Mouse (Mus musculus) heart, postnatal 36 days (tissue): Measurements from ENCODE around the gene Casq1. TPM values are rescaled to one million over a fixed set of nuclear protein-coding genes. Genes with fewer than 3 reads are reported as not detected.
"Not testable (repeated sequence)": the region's sequence is repeated elsewhere in the genome, so short reads cannot be mapped to it uniquely, and the experiment has no call there.

Experiments used
- DNase-seq, 2 experiments: peaks; one replicate each; pipeline ENCODE4 v3.0.0; 2021 to 2022
- intact Hi-C: fragments of 180-260 bp; cut with DNase I; formaldehyde crosslinking; loops from one replicate; pipeline ENCODE4 v1.15.1; 2025
- total RNA-seq, 2 experiments: library from RNA; stranded (reverse); gene quantifications; 2 replicates each; pipeline ENCODE4 v1.2.3; 2021

Casq1 gene
- total RNA-seq, result 1 to 10 TPM; 8.0 to 8.6 TPM

DNA sequence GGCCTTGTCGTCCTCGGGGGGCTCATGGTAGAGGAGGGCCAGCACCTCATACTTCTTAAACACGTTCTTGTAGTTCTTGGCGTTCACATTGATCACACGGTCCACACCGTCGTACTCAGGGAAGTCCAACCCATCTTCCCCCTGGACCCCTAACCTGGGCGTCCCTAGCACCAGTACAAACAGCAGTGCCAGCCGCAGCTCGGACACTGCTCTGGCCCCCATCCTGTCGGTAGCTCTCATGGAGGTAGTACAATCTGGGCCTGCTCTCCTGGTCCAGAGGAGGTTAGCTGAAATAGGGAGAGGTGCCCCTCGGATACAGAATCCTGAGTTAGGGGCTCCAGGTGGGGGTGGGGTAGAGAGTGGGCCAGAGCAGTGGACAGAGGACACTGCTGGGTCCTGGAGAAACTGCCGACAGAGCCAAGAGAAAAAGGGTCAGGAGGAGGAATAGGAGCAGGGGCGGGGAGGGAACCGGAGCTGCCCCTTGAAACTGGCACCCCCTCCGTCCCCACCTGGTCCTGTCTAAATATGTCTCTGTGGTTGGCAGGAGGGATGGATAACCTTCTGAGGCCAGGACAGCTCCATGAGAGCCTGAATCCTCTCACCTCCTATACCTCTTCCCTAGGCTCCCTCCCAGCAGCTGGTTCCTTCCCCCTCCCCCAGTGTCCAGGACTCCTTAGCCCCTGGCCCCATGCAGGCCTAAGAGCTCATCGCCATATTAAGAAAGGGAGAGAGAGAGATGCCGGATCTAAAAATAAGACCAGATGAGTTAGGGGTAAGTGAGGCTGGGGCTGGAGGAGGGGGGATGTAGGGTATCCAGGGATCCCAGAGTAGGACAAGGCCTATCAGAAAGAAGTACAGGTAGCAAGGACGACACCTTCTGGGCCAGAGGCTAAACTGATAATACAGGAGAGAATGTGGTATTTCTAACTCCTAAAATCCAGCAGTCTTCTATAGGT lies at the start of gene Casq1:
Gene Casq1, minus strand, starts transcription at position 418 of the 956 bp plus-strand sequence.
- intact Hi-C loops, result loop anchor here (10.0 kb wide), 1 partner anchor 285 kb away; the partner anchor contains the start of gene Tagln2

DNA sequence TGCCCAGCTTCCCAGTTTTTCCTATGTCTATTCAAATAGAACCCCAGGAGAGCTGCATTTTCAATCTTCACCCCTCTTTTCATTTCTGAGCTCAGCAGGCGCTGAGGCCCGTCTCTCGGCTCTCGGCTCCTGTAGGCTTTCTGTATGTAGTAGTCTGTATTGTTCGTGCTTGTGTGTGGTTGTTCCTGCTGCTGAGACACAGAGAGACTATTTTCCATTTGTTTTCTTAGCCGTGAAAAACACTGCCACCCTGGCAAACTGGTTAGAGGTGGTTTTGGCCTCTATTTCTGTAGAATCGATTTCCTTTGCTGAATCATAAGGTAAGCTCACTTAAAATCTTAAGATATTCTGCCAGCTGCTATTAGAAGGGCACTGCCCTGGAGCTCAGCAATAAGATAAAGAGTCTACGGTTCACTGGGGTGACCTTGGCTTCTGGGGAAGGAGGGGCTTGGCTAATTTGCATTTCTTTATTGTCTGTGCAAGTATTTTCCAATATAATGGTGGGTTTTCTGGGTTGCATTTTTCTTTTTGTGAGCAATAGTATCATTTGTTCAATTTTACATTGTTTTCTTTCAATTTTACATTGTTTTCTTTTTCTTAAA lies 41.9 kb upstream of the Casq1 start, which contains the start of gene Igsf8:
Gene Igsf8, plus strand, starts transcription at position 165 of the 602 bp plus-strand sequence.
- no peak for DNase-seq
- intact Hi-C loops, result no loop called here

More for the DNA sequence above, at the start of gene Casq1:
- DNase-seq, result no peak

DNA sequence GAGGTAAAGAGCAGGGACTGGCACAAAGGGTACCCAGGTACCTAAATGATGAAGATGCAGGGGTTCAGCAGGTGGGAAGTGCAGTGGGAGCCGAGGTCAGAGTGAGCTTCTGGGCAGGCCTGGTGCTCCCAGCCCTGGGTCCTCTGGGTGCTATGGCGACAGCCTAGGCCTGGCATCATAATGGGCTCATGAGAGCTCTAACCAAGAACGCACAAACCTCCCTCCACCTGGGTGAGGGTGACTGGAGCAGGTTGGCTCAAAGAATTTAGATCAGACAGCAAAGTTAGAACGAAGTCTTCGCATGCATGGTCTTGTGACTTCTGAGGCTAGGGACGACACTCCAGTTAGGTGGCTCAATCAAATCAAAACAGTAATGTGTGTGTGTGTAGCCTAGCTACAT lies 38.6 kb upstream of the Casq1 start, which contains the start of gene Atp1a4:
Gene Atp1a4, minus strand, starts transcription at position 101 of the 400 bp plus-strand sequence.
- no peak for DNase-seq
- intact Hi-C loops, result no loop called here

DNA sequence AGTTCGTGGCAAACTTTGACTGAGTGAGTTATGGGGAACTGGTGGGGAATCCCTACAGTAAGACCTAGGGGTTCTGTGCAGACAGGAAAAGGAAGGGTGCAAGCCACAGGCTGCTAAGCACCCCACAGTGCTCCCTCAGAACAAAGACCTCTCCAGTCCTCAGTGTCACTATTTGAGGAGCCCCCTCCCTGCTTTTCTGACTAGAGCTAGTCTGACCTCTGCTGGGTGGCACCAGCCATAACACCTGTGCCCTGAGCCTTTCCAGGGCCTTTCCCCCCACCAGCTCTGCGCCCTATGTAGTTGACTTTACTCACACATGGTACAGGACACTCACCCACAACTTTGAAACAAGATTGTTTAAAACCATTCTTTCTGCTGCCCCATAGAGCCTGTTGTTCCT lies 28.0 kb upstream of the Casq1 start:
- DNase-seq, result peak; percentile 31 to 34
- intact Hi-C loops, result loop anchor here (1.0 to 5.0 kb wide), 5 partner anchors 55 to 201 kb away; partner anchors contain the start of gene Dcaf8

DNA sequence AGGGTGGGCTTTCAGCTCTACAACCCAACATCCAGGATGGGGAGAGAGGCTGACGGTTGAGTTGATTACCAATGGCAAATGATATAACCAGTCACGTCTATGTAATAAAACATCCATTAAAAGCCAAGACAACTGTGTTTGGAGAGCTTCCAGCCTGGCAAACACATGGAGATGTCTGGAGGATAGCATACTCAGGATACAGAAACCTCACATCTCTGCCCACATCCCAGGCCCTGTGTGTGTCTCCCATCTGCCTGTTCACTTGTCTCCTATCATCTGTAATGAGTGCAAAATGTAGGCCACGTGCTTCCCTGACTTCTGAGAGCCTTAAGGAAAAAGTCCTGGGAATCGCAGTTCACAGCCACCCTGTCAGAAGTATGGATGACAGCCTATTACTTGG lies 27.5 kb upstream of the Casq1 start:
- intact Hi-C loops, result loop anchor here (1.0 to 5.0 kb wide), 4 partner anchors 55 to 128 kb away; partner anchors contain the start of gene Dcaf8
- no peak for DNase-seq

DNA sequence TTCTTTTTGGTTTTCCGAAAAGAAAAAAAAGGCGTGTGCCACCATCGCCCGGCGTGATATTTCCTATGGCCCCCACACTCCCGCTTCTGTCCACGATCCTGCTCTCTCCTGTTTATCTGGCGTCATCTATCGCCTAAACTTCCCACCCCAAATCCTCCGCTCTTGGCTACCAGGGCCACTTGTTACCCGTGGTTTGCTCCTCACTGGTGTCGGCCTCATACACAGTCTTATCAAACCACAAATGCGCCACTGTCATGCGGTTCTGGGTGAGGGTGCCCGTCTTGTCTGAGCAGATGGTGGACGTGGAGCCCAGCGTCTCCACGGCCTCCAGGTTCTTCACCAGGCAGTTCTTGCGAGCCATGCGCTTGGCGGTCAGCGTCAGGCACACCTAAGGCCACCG lies 25.0 kb upstream of the Casq1 start:
- intact Hi-C loops, result loop anchor here (5.0 kb wide), 2 partner anchors 58 to 97 kb away; partner anchors contain the start of gene Dcaf8

DNA sequence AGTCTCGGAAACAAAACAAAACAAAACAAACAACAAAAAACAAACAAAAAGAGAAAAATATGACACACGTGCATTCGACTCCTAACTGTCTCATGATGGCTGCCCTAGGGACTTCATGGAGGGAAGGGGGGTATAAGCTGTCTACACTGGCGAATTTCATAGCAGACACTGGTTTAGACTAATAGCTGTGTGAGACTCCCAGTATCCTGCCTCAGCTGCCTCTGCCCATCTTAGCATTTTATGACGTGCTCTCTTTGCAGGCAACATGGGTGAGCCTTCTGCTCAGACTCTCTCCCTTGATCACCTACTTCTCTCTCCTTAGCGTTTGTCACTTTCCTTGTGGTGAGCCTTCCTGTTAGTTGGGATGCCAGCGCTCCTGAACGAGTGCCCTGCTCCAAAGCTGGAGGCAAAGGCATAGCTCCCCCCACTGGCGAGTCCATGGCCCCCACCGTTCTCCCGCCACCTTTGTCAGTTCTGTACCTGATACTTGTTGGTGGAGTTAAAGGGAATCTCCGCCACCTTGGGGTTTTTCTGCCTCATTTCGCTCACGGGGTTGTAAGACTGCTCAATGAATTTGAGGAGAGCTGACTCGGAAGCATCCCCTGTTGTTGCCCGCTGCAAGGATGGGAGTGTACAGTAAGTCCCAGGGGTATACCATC lies 24.0 kb upstream of the Casq1 start:
- DNase-seq, result peak; percentile 38 to 49
- intact Hi-C loops, result no loop called here

More for the DNA sequence above, 25.0 kb upstream of the Casq1 start:
- not testable (repeated sequence) for DNase-seq

DNA sequence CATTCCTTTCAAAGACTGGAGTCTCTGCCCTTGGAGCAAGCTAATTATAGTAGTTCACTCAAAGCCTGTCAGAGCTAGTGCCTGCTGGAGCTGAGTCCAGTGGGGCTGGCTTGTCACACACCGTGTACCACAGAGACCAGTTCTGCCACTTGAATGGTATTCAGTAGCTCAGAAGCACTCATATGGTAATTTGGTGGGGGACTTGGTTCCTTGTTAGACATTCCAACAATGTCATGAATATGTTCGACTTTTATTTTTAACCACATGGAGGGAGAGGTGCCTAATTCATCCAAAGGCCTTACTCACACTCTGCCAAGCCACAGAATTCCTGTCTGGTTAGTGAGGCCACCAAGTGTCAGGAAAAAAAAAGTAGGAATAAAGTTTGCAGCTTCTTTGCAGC lies 22.7 kb upstream of the Casq1 start:
- peak in 1 of 2 experiments; percentile 34 for DNase-seq
- intact Hi-C loops, result no loop called here

DNA sequence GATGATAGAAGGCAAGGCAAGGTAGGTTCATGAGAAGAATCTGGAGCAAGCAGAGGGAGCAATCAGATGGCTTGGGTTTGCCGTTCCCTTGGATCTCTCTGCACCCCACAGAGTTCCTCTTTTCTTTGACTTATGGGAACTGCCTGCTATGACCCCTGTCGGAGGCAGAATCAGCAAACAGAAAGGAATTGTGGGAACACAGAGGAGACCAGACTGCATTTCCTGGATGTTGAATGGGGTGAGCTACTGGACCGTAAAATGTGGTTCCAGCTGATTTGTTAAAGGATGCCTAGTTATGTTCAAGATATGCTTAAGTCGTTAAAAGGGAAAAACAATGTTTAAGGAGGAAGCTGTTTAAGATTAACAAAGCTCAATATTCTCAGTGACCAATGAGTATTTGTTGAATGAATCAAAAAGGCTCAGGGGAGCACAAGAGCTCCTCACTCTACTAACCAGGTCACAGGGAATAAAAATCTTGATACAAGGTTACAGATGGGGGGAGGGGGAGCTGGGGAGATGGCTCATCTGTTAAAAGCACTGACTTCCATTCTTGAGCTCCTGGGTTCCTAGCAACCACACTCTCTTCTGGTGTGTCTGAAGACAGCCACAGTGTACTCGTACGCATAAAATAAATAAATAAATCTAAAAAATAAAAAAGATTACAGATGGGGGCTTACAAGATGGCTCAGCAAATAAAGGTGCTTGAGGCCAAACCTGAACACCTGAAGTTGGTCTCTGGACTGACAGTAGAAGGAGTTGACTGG lies 21.5 kb upstream of the Casq1 start:
- intact Hi-C loops, result no loop called here
- DNase-seq, result no peak

DNA sequence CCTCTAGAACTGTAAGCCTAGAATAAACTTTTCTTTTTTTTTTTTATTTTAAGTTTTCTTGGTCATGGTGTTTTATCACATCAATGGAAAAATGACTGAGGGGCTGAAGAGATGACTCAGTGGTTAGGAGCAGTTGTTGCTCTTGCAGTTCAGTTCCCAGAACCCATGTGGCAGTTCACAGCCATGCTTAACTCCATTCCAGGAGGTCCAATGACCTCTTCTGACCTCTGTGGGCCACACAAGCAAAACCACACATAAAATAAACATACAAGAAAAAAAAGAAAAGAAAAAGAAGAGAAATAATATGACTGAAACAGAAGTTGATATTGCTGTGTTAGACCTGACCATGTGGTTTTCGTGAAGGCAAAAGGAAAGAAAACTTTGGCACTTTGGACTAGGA lies 9.5 kb upstream of the Casq1 start:
- intact Hi-C loops, result no loop called here
- no peak for DNase-seq

DNA sequence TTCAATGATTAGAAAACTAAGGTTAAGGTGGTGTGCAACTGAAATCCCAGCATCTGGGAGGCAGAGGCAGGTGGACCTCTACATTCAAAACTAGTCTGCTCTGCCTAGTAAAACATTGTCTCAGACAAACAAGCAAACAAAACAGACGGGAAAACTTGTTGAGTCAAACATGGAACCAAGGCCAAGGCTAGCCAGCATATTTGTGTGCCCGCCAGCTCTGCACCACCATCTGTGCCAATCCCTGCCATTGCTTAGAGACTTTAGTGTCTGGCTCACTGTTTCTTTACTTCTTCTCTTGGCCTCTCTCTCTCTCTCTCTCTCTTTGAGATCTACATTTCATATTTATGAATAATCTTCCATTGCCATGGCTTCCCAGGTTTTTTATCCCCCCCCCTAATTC lies 8.5 kb upstream of the Casq1 start:
- DNase-seq, result no peak
- intact Hi-C loops, result no loop called here

DNA sequence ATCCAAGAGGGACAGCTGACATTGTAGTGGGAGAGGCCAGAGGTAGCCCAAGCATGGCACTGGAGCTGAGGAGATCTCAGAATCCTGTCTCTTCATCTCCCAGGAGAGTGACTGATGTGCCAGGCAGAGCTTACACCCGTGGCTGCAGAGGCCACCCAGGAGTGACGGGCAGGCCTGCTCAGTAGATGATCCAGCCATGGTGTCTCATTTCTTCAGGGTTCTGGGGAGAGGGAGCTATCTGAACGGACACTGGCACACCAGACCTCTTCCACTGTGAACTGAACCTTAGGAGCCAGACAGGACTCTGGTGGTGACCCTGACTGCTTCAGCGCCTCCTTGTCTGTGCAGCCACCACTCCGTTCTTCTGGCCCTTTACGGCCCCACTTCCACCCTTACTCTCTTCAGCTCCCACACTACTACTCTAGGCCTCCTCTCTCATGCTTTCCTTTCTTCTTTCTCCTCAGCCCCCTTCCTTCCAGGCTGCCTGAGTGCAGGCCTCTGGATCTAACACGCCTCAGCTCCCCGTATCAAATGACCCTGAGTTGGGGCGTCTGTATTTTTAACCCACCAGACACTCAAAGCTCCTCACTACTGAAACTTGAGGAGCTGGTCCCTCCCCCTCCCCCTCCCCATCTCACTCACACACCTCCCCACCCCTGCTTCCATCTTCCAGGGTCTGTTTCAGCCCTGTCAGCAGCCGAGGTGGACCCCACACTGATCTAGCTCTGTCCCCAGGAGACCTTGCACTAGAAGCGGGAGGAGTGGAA lies 1.8 kb upstream of the Casq1 start:
- DNase-seq, result no peak
- intact Hi-C loops, result no loop called here

DNA sequence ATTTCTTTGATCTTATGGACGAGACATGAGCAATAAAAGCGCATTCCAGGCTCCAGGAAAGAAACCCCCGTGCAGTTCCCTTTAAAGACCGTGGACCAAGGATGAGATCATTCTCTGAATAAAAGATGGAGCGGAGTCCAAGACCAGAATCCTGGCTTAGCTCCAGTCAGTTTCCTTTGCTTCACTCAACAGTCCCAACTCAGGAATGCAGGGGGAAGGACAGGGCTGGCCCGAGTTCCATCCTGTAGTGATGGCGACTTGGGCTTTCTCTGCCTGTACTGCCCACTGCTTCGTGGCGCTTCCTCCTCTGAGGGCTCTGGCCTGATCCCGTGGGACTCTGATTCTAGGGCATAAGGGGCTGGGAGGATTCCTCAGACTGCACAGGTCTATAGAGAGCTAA lies 746 bp upstream of the Casq1 start:
- intact Hi-C loops, result no loop called here
- DNase-seq, result peak; percentile 73 to 81

DNA sequence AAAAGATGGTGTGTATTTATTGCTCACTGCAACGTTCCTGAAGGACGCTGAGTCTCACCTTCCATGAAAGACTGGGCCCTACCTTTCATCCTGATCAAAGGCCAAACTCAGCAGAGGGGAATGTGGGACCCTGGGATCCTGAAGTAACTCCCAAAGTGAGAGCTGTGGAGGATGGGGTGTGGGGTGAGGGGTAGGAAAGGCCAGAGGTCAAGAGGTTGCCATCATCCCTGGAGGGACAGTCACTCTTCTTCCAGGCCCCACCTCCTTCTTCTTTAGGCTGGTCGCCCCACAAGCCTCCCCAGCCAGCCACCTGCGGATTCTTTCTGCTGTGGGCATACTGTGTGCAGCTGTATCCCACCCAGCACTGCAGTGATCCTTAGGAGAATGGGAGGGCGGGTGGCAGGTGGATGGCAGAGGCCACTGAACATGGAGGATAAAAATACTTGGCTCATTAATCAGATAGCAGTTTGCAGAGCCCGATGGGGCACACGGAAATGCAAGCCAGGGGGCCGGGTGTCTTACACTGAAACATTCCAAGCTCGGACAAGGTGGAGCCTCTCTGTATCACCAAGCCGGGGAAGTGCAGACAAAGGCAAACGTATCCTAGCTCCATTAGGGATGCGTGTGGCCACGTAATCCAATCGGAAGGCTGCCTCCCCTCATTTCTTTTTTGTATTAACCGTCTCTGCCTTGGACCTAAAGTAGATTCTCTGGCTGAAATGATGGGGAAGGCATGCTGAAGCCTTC lies 1.3 kb downstream of the Casq1 start:
- no peak for DNase-seq
- intact Hi-C loops, result loop anchor here (10.0 kb wide), 1 partner anchor 286 kb away; the partner anchor contains the start of gene Tagln2

DNA sequence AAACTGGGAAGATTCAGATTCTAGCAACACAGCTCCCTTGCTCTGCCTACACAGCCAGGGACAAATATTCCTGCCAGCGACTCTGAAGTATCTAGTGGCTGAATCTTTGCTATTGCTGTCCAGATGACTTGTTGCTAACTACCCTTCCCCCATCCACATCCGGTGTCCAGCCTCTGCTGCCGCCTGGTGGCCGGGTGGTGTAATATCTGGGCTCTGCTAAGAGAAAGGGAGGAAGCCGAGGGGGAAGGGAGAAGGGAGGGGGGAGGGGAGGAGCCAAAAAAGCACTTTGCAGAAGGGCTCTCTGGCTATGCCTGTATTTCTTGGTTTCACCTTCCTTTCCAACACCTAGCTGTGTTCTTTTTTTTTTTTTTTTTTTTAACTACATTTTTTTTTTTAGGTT lies 2.5 kb downstream of the Casq1 start:
- DNase-seq, result peak; percentile 96 to 97
- intact Hi-C loops, result loop anchor here (1.0 to 10.0 kb wide), 4 partner anchors 26 to 288 kb away; partner anchors contain the start of gene Tagln2

DNA sequence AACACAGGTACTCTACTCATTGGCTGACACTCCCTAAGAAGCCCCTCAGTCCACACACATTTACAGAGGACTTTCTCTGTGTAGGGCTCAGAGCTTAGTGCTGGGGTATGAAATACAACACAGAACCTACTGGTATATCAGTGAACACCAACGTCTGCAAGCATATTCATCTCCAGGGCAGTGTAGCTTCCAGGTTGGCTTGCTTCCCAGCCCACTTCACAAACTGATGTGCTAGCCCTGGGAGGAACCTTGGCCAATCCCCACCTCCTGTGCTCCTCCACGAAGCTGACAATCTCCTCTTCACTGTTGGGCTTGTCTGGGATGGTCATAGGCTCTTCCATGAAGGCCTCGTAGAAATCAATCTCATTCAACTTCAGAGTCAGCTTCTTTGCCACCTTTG lies 4.9 kb downstream of the Casq1 start:
- DNase-seq, result peak; percentile 54 to 59
- intact Hi-C loops, result loop anchor here (2.0 to 10.0 kb wide), 2 partner anchors 46 to 290 kb away; partner anchors contain the start of gene Tagln2

DNA sequence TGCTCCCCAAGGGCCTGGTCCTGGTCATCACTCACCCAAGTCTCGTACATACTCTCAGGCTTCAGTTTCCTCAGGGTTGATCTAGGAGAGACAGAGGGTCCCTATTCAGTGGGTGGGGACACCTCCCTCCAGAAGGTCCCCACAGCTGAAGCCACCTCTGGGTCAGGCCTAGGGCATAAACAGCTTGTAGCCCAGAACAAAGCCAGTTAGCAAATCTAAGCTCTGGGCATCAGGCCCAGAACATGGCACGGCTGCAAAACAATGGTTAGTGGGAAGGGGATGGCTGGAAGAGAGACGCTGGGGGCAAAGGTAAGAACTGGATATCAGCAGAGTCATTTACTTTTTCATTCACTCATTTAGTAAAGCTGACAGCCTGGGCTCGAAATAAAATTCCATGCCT lies 5.9 kb downstream of the Casq1 start:
- intact Hi-C loops, result loop anchor here (2.0 to 10.0 kb wide), 2 partner anchors 45 to 291 kb away; partner anchors contain the start of gene Tagln2

DNA sequence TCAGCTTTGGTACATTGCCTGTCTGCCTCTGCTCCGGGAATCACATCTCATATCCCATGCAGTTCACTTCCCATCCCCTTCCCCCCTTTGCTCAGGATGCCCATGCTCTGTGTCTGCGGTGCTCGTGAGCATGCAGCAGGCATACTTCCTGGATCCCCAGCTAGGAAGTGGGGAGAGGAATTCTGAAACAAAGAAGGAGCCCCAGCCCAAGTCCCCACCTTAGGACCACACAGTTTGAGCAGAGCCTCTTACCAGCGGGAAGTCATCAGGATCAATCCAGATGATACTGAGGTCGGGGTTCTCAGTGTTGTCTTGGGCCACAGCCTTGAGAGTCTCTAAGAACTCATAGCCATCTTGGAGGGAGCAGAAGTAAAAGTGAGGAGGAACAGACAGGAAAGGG lies 6.9 kb downstream of the Casq1 start:
- intact Hi-C loops, result loop anchor here (10.0 kb wide), 1 partner anchor 292 kb away; the partner anchor contains the start of gene Tagln2
- no peak for DNase-seq

More for the DNA sequence above, 5.9 kb downstream of the Casq1 start:
- DNase-seq, result no peak
